Mouse (Mus musculus) heart, embryonic 16.5 days (tissue): ENCODE results near the gene Cp. TPM values are rescaled to one million over a fixed set of nuclear protein-coding genes. Genes with fewer than 3 reads are reported as not detected.
A peak's percentile ranks its signal among the peaks of the same experiment; 100 is the strongest.

ENCODE experiments used
- ATAC-seq: fragments of 200-750 bp; cut with Nextera tagmentation; replicated peaks from 2 replicates; pipeline ENCODE4 v1.8.0; 2017; ENCODE audit warnings: moderate number of reproducible peaks; ENCODE audit not compliant: insufficient read depth, low FRiP score; ENCODE audit errors: extremely low read depth
- H3K27ac ChIP-seq: fragments of 300-500 bp; sonication (generic); 2 replicates; pipeline ENCODE4 v1.5.1; 2014; ENCODE audit warnings: mild to moderate bottlenecking, low read length, control low read depth, moderate library complexity
- H3K27me3 ChIP-seq: fragments of 300-500 bp; sonication (generic); 2 replicates; pipeline ENCODE4 v1.6.1; 2014; ENCODE audit warnings: low read length, mixed read lengths; ENCODE audit not compliant: control insufficient read depth, insufficient read depth
- H3K36me3 ChIP-seq: fragments of 300-500 bp; sonication (generic); 2 replicates; pipeline ENCODE4 v1.6.1; 2014; ENCODE audit not compliant: control insufficient read depth, insufficient read depth
- H3K4me1 ChIP-seq: fragments of 300-500 bp; sonication (generic); 2 replicates; pipeline ENCODE4 v1.6.1; 2014; ENCODE audit warnings: low read length, mixed read lengths; ENCODE audit not compliant: control insufficient read depth, insufficient read depth
- H3K4me2 ChIP-seq: fragments of 300-500 bp; sonication (generic); 2 replicates; pipeline ENCODE4 v1.6.1; 2014; ENCODE audit warnings: low read depth, mild to moderate bottlenecking, control low read depth, low read length
- H3K4me3 ChIP-seq: fragments of 300-500 bp; sonication (generic); 2 replicates; pipeline ENCODE4 v1.5.1; 2014; ENCODE audit warnings: mild to moderate bottlenecking, control low read depth, low read length
- H3K9ac ChIP-seq: fragments of 300-500 bp; sonication (generic); 2 replicates; pipeline ENCODE4 v1.6.1; 2014; ENCODE audit warnings: low read length, control low read depth
- H3K9me3 ChIP-seq: fragments of 300-500 bp; sonication (generic); replicated peaks from 2 replicates; pipeline ENCODE4 v1.6.1; 2016; ENCODE audit warnings: low read length; ENCODE audit not compliant: control insufficient read depth
- WGBS: fragments of 180-500 bp; shearing (Covaris S2); extraction: QIAGEN DNeasy Blood & Tissue Kit; methylation state at CpG from one replicate; pipeline ENCODE4 v1.1.7; 2014; 5-methylcytosine and 5-hydroxymethylcytosine counted together
- polyA plus RNA-seq: library from polyadenylated mRNA; unstranded; fragments of >200 nt; fragmentation: Nextera tagmentation; extraction: Ambion mirVana; gene quantifications from 2 replicates; pipeline ENCODE4 v1.2.1, GENCODE M21; 2015

The Cp gene
- polyA plus RNA-seq, 1 experiment from 2014 or later, result 1.9 TPM

GRCm38 (mm10) chr3:19962769-19963513 lies 6.1 kb downstream of the Cp start:
- WGBS, result 92% methylated on average over 3 of the region's 3 CpGs
- no peak overlapping the region for H3K4me2 ChIP-seq
- H3K27me3 ChIP-seq, result no peaks in the 10 kb centered on the region
- H3K4me3 ChIP-seq, result no peak overlapping the region
- no peaks in the 10 kb centered on the region for H3K9me3 ChIP-seq
- no peak for ATAC-seq
- no peak overlapping the region for H3K27ac ChIP-seq
- peaks cover 23% of the 10 kb centered on the region for H3K4me1 ChIP-seq
- no peaks in the 10 kb centered on the region for H3K36me3 ChIP-seq
- no peak overlapping the region for H3K9ac ChIP-seq

GRCm38 (mm10) chr3:19964625-19965188 lies 7.9 kb downstream of the Cp start:
- Histone ChIP-seq H3K9ac (no peak overlapping the region), H3K36me3 (no peaks in the 10 kb centered on the region), H3K9me3 (no peaks in the 10 kb centered on the region), H3K27ac (peak overlapping the region; percentile 73), H3K4me2 (no peak overlapping the region), H3K4me3 (no peak overlapping the region), H3K27me3 (no peaks in the 10 kb centered on the region), H3K4me1 (peaks cover 18% of the 10 kb centered on the region)
- 19% methylated on average over 2 of the region's 2 CpGs for WGBS
- ATAC-seq, result peak; percentile 60

- Histone ChIP-seq H3K4me3 (no peak overlapping the region), H3K9ac (no peak overlapping the region), H3K36me3 (no peaks in the 10 kb centered on the region), H3K27ac (peak overlapping the region; percentile 73), H3K9me3 (no peaks in the 10 kb centered on the region), H3K4me2 (no peak overlapping the region), H3K27me3 (no peaks in the 10 kb centered on the region), H3K4me1 (peaks cover 20% of the 10 kb centered on the region)
- 68% methylated on average over 5 of the region's 5 CpGs for WGBS
- ATAC-seq, result no peak
Measured at GRCm38 (mm10) chr3:19965239-19965638, 8.4 kb downstream of the Cp start.

GRCm38 (mm10) chr3:19966072-19966471 lies 9.2 kb downstream of the Cp start:
- Histone ChIP-seq H3K9ac (no peak overlapping the region), H3K4me3 (no peak overlapping the region), H3K27me3 (no peaks in the 10 kb centered on the region), H3K4me1 (peaks cover 15% of the 10 kb centered on the region), H3K36me3 (no peaks in the 10 kb centered on the region), H3K27ac (no peak overlapping the region), H3K4me2 (no peak overlapping the region), H3K9me3 (no peaks in the 10 kb centered on the region)
- no peak for ATAC-seq
- 45% methylated on average over 4 of the region's 4 CpGs for WGBS

GRCm38 (mm10) chr3:19978474-19978873 lies 21.6 kb downstream of the Cp start:
- Histone ChIP-seq H3K4me2 (no peak overlapping the region), H3K9ac (no peak overlapping the region), H3K36me3 (no peaks in the 10 kb centered on the region), H3K9me3 (no peaks in the 10 kb centered on the region), H3K4me1 (no peaks in the 10 kb centered on the region), H3K27me3 (no peaks in the 10 kb centered on the region), H3K4me3 (no peak overlapping the region), H3K27ac (no peak overlapping the region)
- WGBS, result 44% methylated on average over 4 of the region's 4 CpGs
- ATAC-seq, result no peak

- Histone ChIP-seq H3K4me1 (no peaks in the 10 kb centered on the region), H3K27me3 (no peaks in the 10 kb centered on the region), H3K4me3 (no peak overlapping the region), H3K36me3 (no peaks in the 10 kb centered on the region), H3K27ac (no peak overlapping the region), H3K4me2 (no peak overlapping the region), H3K9ac (no peak overlapping the region), H3K9me3 (no peaks in the 10 kb centered on the region)
- no peak for ATAC-seq
- 83% methylated on average over 2 of the region's 2 CpGs for WGBS
Measured at GRCm38 (mm10) chr3:19981156-19981555, 24.3 kb downstream of the Cp start.

GRCm38 (mm10) chr3:19982846-19983245 lies 26.0 kb downstream of the Cp start:
- no peak overlapping the region for H3K4me2 ChIP-seq
- no peaks in the 10 kb centered on the region for H3K9me3 ChIP-seq
- H3K9ac ChIP-seq, result no peak overlapping the region
- H3K36me3 ChIP-seq, result no peaks in the 10 kb centered on the region
- no peaks in the 10 kb centered on the region for H3K4me1 ChIP-seq
- no peak for ATAC-seq
- H3K4me3 ChIP-seq, result no peak overlapping the region
- no peaks in the 10 kb centered on the region for H3K27me3 ChIP-seq
- no peak overlapping the region for H3K27ac ChIP-seq

- Histone ChIP-seq H3K27ac (no peak overlapping the region), H3K4me2 (no peak overlapping the region), H3K9me3 (no peaks in the 10 kb centered on the region), H3K27me3 (no peaks in the 10 kb centered on the region), H3K4me1 (no peaks in the 10 kb centered on the region), H3K36me3 (no peaks in the 10 kb centered on the region), H3K4me3 (no peak overlapping the region), H3K9ac (no peak overlapping the region)
- 45% methylated on average over 3 of the region's 3 CpGs for WGBS
- ATAC-seq, result no peak
Measured at GRCm38 (mm10) chr3:19986123-19986522, 29.3 kb downstream of the Cp start.

- H3K27ac ChIP-seq, result no peak overlapping the region
- no peak for ATAC-seq
- H3K4me2 ChIP-seq, result no peak overlapping the region
- no peaks in the 10 kb centered on the region for H3K27me3 ChIP-seq
- no peak overlapping the region for H3K4me3 ChIP-seq
- no peaks in the 10 kb centered on the region for H3K4me1 ChIP-seq
- 77% methylated on average over 3 of the region's 3 CpGs for WGBS
- H3K36me3 ChIP-seq, result no peaks in the 10 kb centered on the region
- H3K9me3 ChIP-seq, result no peaks in the 10 kb centered on the region
- no peak overlapping the region for H3K9ac ChIP-seq
Measured at GRCm38 (mm10) chr3:19990031-19990430, 33.2 kb downstream of the Cp start.
